Mouse (Mus musculus) liver, postnatal 0 days (tissue): ENCODE data around the gene Prrg4. TPM values are rescaled to one million over a fixed set of nuclear protein-coding genes. Genes with fewer than 3 reads are reported as not detected.
"Not testable (repeated sequence)": the region's sequence is repeated elsewhere in the genome, so short reads cannot be mapped to it uniquely, and the experiment has no call there.

ENCODE experiments used
- ATAC-seq: fragments of 200-750 bp; cut with Nextera tagmentation; 2 replicates; pipeline ENCODE4 v1.8.0; 2017; ENCODE audit warnings: mild to moderate bottlenecking, moderate library complexity
- DNase-seq: peaks from one replicate; pipeline ENCODE4 v3.0.0-alpha.2; 2016
- H3K27ac ChIP-seq: fragments of 300-500 bp; sonication (generic); 2 replicates; pipeline ENCODE4 v1.5.1; 2014; ENCODE audit warnings: antibody characterized with exemption, moderate library complexity, mild to moderate bottlenecking, low read depth
- H3K27me3 ChIP-seq: fragments of 300-500 bp; sonication (generic); 2 replicates; pipeline ENCODE4 v1.6.1; 2014; ENCODE audit warnings: low read length, control low read depth, mixed read lengths; ENCODE audit not compliant: insufficient read depth
- H3K36me3 ChIP-seq: fragments of 300-500 bp; sonication (generic); replicated peaks from 2 replicates; pipeline ENCODE4 v1.6.1; 2014; ENCODE audit warnings: mild to moderate bottlenecking, control low read depth, low read length, moderate library complexity, mixed read lengths; ENCODE audit not compliant: insufficient read depth
- H3K4me1 ChIP-seq: fragments of 300-500 bp; sonication (generic); 2 replicates; pipeline ENCODE4 v1.6.1; 2014; ENCODE audit warnings: antibody characterized with exemption, mild to moderate bottlenecking, control low read depth; ENCODE audit not compliant: insufficient read depth
- H3K4me2 ChIP-seq: fragments of 300-500 bp; sonication (generic); 2 replicates; pipeline ENCODE4 v1.6.1; 2014; ENCODE audit warnings: low read depth, mild to moderate bottlenecking, low read length, moderate library complexity, mixed read lengths
- H3K4me3 ChIP-seq: fragments of 300-500 bp; sonication (generic); 2 replicates; pipeline ENCODE4 v1.5.1; 2014; ENCODE audit warnings: low read depth, low read length
- H3K9ac ChIP-seq: fragments of 300-500 bp; sonication (generic); replicated peaks from 2 replicates; pipeline ENCODE4 v1.6.1; 2014; ENCODE audit warnings: mild to moderate bottlenecking, moderate library complexity
- H3K9me3 ChIP-seq: fragments of 300-500 bp; sonication (generic); 2 replicates; pipeline ENCODE4 v1.6.1; 2016; ENCODE audit warnings: mild to moderate bottlenecking, control low read depth, low read length, mixed read lengths
- CTCF ChIP-seq: sonication (generic); IDR thresholded peaks from 2 replicates; pipeline ENCODE4 v1.5.1; 2016; ENCODE audit warnings: antibody characterized with exemption, low read depth
- EP300 ChIP-seq: IDR thresholded peaks from 2 replicates; pipeline ENCODE4 v1.6.1; 2016; ENCODE audit warnings: antibody characterized with exemption, low read depth, mild to moderate bottlenecking
- WGBS: fragments of 180-500 bp; shearing (Covaris S2); extraction: QIAGEN DNeasy Blood & Tissue Kit; methylation state at CpG from one replicate; pipeline ENCODE4 v1.1.7; 2014; ENCODE audit not compliant: insufficient replicate concordance; 5-methylcytosine and 5-hydroxymethylcytosine counted together
- polyA plus RNA-seq: library from polyadenylated mRNA; unstranded; fragments of >200 nt; fragmentation: Nextera tagmentation; extraction: Ambion mirVana; gene quantifications from 2 replicates; pipeline ENCODE4 v1.2.1, GENCODE M21; 2015

Gene Prrg4
- polyA plus RNA-seq, 1 experiment from 2014 or later = 0.67 TPM

DNA sequence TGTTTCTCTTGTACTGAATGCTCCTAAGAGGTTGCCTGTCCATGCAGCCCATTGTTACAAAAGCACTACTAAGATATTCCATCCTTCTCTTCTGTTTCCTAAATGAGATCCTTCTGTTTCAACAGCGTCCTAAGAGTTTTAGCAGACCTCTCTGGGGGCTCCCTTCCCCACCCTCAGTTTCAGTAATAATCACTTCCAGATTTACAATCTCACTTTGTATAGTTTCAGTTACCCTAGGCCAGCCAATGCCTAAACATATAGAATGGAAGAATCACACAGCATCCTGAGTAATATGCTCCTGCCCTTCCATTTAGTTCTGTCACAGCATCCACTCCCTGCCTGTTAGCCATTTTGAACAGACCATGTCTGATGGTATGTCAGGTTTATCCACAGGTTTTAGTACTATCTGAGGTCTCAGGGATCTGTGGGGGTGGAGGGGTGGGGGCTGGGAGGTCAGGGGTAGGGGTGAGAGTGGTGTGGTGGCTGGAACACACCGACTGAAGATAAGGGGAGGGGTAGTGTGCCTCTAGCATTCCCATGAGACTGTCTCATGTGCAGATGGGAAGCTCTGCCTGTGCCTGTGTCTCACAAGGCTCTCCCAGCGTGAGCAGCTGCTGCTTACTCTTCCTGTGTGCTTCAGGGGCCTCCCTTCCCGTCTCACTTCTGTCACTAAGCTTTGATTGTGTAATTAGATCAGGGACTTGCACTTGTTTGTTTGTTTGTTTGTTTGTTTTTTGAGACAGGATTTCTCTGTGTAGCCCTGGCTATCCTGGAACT lies 2.9 kb downstream of the Prrg4 start:
- Histone ChIP-seq H3K4me3 (no peak overlapping the region), H3K27ac (no peak overlapping the region), H3K4me1 (peaks cover 14% of the 10 kb centered on the region), H3K4me2 (no peak overlapping the region), H3K9me3 (no peaks in the 10 kb centered on the region), H3K9ac (no peak overlapping the region), H3K36me3 (no peaks in the 10 kb centered on the region), H3K27me3 (no peaks in the 10 kb centered on the region)
- 34% methylated on average over 4 of the region's 4 CpGs for WGBS
- ATAC-seq = no peak
- TF ChIP-seq EP300 = no peak
- no peak for TF ChIP-seq CTCF
- DNase-seq = no peak

DNA sequence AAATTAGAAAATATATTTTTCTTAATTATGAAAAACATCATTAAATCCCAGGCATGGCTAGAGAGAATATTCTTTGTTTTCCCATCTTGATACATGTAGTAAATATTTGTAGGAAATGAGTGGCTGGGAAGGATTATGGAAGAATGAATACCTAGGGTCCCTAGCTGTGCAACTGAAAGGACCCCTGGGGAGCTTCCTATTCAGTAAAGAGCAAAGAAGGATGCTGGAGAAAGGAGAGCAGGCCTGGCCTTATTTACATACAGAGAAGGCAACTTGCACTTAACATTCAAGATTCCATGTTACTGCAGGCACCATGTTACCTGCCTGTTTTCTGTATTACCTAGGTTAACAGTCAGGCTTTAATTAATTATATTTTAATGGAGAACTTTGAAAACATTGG lies 7.1 kb downstream of the Prrg4 start:
- no peak overlapping the region for H3K9ac ChIP-seq
- H3K9me3 ChIP-seq = no peaks in the 10 kb centered on the region
- no peaks in the 10 kb centered on the region; the same call in 1 of the 2 replicates for H3K4me1 ChIP-seq
- H3K4me3 ChIP-seq = no peak overlapping the region
- no peaks in the 10 kb centered on the region for H3K36me3 ChIP-seq
- no peak overlapping the region for H3K4me2 ChIP-seq
- ATAC-seq = no peak
- TF ChIP-seq CTCF (no peak), EP300 (no peak)
- no peaks in the 10 kb centered on the region for H3K27me3 ChIP-seq
- no peak overlapping the region for H3K27ac ChIP-seq
- DNase-seq = no peak

GRCm38 (mm10) chr2:104841736-104842135 lies 7.9 kb downstream of the Prrg4 start:
- DNase-seq (no peak), ATAC-seq (peak; percentile 79)
- Histone ChIP-seq H3K27ac (no peak overlapping the region; the same call in 1 of the 2 replicates), H3K27me3 (no peaks in the 10 kb centered on the region), H3K36me3 (no peaks in the 10 kb centered on the region), H3K9me3 (no peaks in the 10 kb centered on the region), H3K4me3 (no peak overlapping the region), H3K9ac (no peak overlapping the region), H3K4me2 (no peak overlapping the region; the same call in 1 of the 2 replicates), H3K4me1 (no peaks in the 10 kb centered on the region; the same call in 1 of the 2 replicates)
- TF ChIP-seq EP300 (no peak), CTCF (no peak)
- WGBS = 54% methylated on average over 7 of the region's 7 CpGs

GRCm38 (mm10) chr2:104840974-104841373 lies 8.7 kb downstream of the Prrg4 start:
- TF ChIP-seq EP300 = no peak
- no peak for TF ChIP-seq CTCF
- no peak overlapping the region for H3K4me3 ChIP-seq
- no peak overlapping the region for H3K27ac ChIP-seq
- H3K9ac ChIP-seq = no peak overlapping the region
- ATAC-seq = no peak
- no peaks in the 10 kb centered on the region for H3K4me1 ChIP-seq
- no peak overlapping the region for H3K4me2 ChIP-seq
- no peaks in the 10 kb centered on the region for H3K36me3 ChIP-seq
- no peaks in the 10 kb centered on the region for H3K27me3 ChIP-seq
- DNase-seq = no peak
- no peaks in the 10 kb centered on the region for H3K9me3 ChIP-seq

- ATAC-seq (no peak), DNase-seq (no peak)
- H3K4me3 ChIP-seq = no peak overlapping the region
- no peaks in the 10 kb centered on the region for H3K27me3 ChIP-seq
- H3K27ac ChIP-seq = no peak overlapping the region
- H3K4me2 ChIP-seq = no peak overlapping the region
- WGBS = 85% methylated on average over 2 of the region's 2 CpGs
- no peaks in the 10 kb centered on the region for H3K36me3 ChIP-seq
- no peak overlapping the region for H3K9ac ChIP-seq
- H3K9me3 ChIP-seq = no peaks in the 10 kb centered on the region
- H3K4me1 ChIP-seq = no peaks in the 10 kb centered on the region
- no peak for TF ChIP-seq CTCF
- TF ChIP-seq EP300 = no peak
Observed at GRCm38 (mm10) chr2:104832486-104832885, 17.2 kb downstream of the Prrg4 start.

DNA sequence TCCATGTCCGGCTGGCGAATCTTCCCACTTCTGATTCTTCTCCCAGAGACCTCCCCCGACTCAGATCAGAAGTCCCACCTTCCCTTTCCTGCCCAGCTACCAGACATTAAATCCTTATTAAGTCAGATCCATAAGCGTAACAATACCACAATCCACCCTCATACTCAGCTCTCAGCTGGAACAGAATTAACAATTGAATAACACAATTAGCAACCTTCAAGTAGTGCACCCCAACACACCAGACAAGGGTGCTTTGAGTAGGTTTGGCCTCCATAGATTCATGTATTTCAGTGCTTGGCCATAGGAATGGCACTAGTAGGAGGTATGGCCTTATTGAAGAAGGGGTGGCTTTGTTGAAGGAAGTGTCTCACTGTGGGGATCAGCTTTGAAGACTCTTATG lies 23.5 kb downstream of the Prrg4 start:
- DNase-seq = no peak
- Histone ChIP-seq H3K36me3 (no peaks in the 10 kb centered on the region), H3K4me2 (no peak overlapping the region), H3K27ac (no peak overlapping the region), H3K9ac (no peak overlapping the region), H3K9me3 (no peaks in the 10 kb centered on the region), H3K4me3 (no peak overlapping the region), H3K4me1 (no peaks in the 10 kb centered on the region), H3K27me3 (no peaks in the 10 kb centered on the region)
- WGBS = 79% methylated on average over 4 of the region's 4 CpGs
- TF ChIP-seq CTCF = no peak
- no peak for TF ChIP-seq EP300
- ATAC-seq = no peak

- H3K4me3 ChIP-seq, H3K4me2 ChIP-seq, H3K27ac ChIP-seq, DNase-seq, H3K36me3 ChIP-seq, H3K27me3 ChIP-seq, ATAC-seq, H3K9me3 ChIP-seq, H3K9ac ChIP-seq: not testable (repeated sequence)
- peaks cover 15% of the 10 kb centered on the region for H3K4me1 ChIP-seq
- WGBS = 80% methylated on average over 3 of the region's 3 CpGs
Observed at GRCm38 (mm10) chr2:104818763-104819162, 30.9 kb downstream of the Prrg4 start.
